Mouse (Mus musculus): ENCODE data around the gene Hist3h2ba. TPM values are rescaled to one million over a fixed set of nuclear protein-coding genes. Genes with fewer than 3 reads are reported as not detected.

The Hist3h2ba gene
- total and polyA plus RNA-seq, 3 experiments: 0.21 to 48.2 TPM; not detected in 1

GRCm38 (mm10) chr11:58984657-58985056 is 35.9 kb downstream of the Hist3h2ba start:
- no peak overlapping the region for H3K4me3 ChIP-seq (ENCODE audit: control insufficient read depth in 1 of 2, insufficient read depth in 1 of 2, low read depth in 2 of 2, low read length in 2 of 2)
- TF ChIP-seq ZKSCAN1 (IDR thresholded peaks at IDR 0.05; ENCODE audit: low read depth, low read length) (no peak), ZMIZ1 (IDR thresholded peaks at IDR 0.05; ENCODE audit: low read depth, low read length) (no peak), POLR2AphosphoS5 (IDR thresholded peaks at IDR 0.05; ENCODE audit: borderline replicate concordance, low read depth, low read length) (no peak), SIN3A (IDR thresholded peaks at IDR 0.05; ENCODE audit: low read length) (no peak), RAD21 (IDR thresholded peaks at IDR 0.05; ENCODE audit: low read depth, low read length) (no peak), TAL1 (IDR thresholded peaks at IDR 0.05; ENCODE audit: low read length) (no peak), USF1 (IDR thresholded peaks at IDR 0.05; ENCODE audit: low read depth, low read length) (no peak), CHD1 (IDR thresholded peaks at IDR 0.05; ENCODE audit: low read depth, low read length) (no peak), MYB (IDR thresholded peaks at IDR 0.05; ENCODE audit: low read depth, low read length) (no peak), USF2 (IDR thresholded peaks at IDR 0.05; ENCODE audit: borderline replicate concordance in 1 of 2, insufficient read depth in 1 of 2, low read depth in 1 of 2, low read length in 2 of 2) (no peak), MYC (IDR thresholded peaks at IDR 0.05; ENCODE audit: low read depth, low read length) (no peak)
- H3K27ac ChIP-seq (ENCODE audit: control insufficient read depth, low read depth, low read length): no peak overlapping the region
- peaks cover 4 to 6% of the 10 kb centered on the region in 2 experiments; a peak in 3 of 4 replicates for H3K4me1 ChIP-seq (ENCODE audit: control insufficient read depth in 1 of 2, insufficient read depth in 2 of 2, low read length in 2 of 2)
- peaks cover 16% of the 10 kb centered on the region for H3K79me2 ChIP-seq (ENCODE audit: control insufficient read depth, insufficient read depth, low read length, poor library complexity)
- no peak overlapping the region for H3K9ac ChIP-seq (ENCODE audit: control insufficient read depth, low read depth, low read length, poor library complexity, severe bottlenecking)
- no peak for DNase-seq (ENCODE audit: low read depth, low spot score)
- no peaks in the 10 kb centered on the region for H3K9me3 ChIP-seq (replicated peaks; ENCODE audit: insufficient read depth, low read length)
- H3K27me3 ChIP-seq (ENCODE audit: control insufficient read depth in 1 of 2, insufficient read depth in 2 of 2, low read length in 2 of 2): no peaks in the 10 kb centered on the region
- peaks cover 11 to 17% of the 10 kb centered on the region in 2 experiments for H3K36me3 ChIP-seq (ENCODE audit: control insufficient read depth in 1 of 2, insufficient read depth in 2 of 2, low read length in 2 of 2)

- Histone ChIP-seq H3K9ac (ENCODE audit: control insufficient read depth, low read depth, low read length, poor library complexity, severe bottlenecking) (no peak overlapping the region), H3K9me3 (replicated peaks; ENCODE audit: insufficient read depth, low read length) (no peaks in the 10 kb centered on the region), H3K27me3 (ENCODE audit: control insufficient read depth in 1 of 2, insufficient read depth in 2 of 2, low read length in 2 of 2) (no peaks in the 10 kb centered on the region), H3K79me2 (ENCODE audit: control insufficient read depth, insufficient read depth, low read length, poor library complexity) (peaks cover 8% of the 10 kb centered on the region), H3K4me3 (ENCODE audit: control insufficient read depth in 1 of 2, insufficient read depth in 1 of 2, low read depth in 2 of 2, low read length in 2 of 2) (no peak overlapping the region), H3K36me3 (ENCODE audit: control insufficient read depth in 1 of 2, insufficient read depth in 2 of 2, low read length in 2 of 2) (peaks cover 7 to 17% of the 10 kb centered on the region in 2 experiments), H3K27ac (ENCODE audit: control insufficient read depth, low read depth, low read length) (no peak overlapping the region), H3K4me1 (ENCODE audit: control insufficient read depth in 1 of 2, insufficient read depth in 2 of 2, low read length in 2 of 2) (peaks cover 0 to 4% of the 10 kb centered on the region in 2 experiments; a peak in 3 of 4 replicates)
- DNase-seq (ENCODE audit: low read depth, low spot score): no peak
- TF ChIP-seq GABPA (IDR thresholded peaks at IDR 0.05; ENCODE audit: low read depth, low read length) (no peak), POLR2A (IDR thresholded peaks at IDR 0.05; ENCODE audit: control insufficient read depth in 1 of 2, insufficient read depth in 1 of 2, low read depth in 1 of 2, low read length in 2 of 2, poor library complexity in 1 of 2) (no peak), MAZ (IDR thresholded peaks at IDR 0.05; ENCODE audit: low read depth, low read length) (no peak), MAX (IDR thresholded peaks at IDR 0.05; ENCODE audit: low read length) (no peak), MYB (IDR thresholded peaks at IDR 0.05; ENCODE audit: low read depth, low read length) (no peak), POLR2AphosphoS5 (IDR thresholded peaks at IDR 0.05; ENCODE audit: borderline replicate concordance, low read depth, low read length) (no peak), ETS1 (IDR thresholded peaks at IDR 0.05; ENCODE audit: low read depth, low read length) (no peak), ZMIZ1 (IDR thresholded peaks at IDR 0.05; ENCODE audit: low read depth, low read length) (no peak), NELFE (IDR thresholded peaks at IDR 0.05; ENCODE audit: low read depth, low read length) (no peak), EP300 (IDR thresholded peaks at IDR 0.05; ENCODE audit: low read depth in 1 of 2, low read length in 2 of 2) (no peak), ZNF384 (IDR thresholded peaks at IDR 0.05; ENCODE audit: low read depth, low read length) (no peak), CTCF (IDR thresholded peaks at IDR 0.05 in 2 of 3, conservative IDR thresholded peaks at IDR 0.05 in 1 of 3; ENCODE audit: control insufficient read depth in 1 of 3, insufficient read depth in 1 of 3, low read depth in 2 of 3, low read length in 3 of 3, poor library complexity in 1 of 3, severe bottlenecking in 1 of 3) (no peak), MXI1 (IDR thresholded peaks at IDR 0.05; ENCODE audit: low read depth, low read length) (no peak), CHD1 (IDR thresholded peaks at IDR 0.05; ENCODE audit: low read depth, low read length) (no peak), RCOR1 (IDR thresholded peaks at IDR 0.05; ENCODE audit: low read depth, low read length) (no peak), SMC3 (IDR thresholded peaks at IDR 0.05; ENCODE audit: low read depth, low read length) (no peak), ZKSCAN1 (IDR thresholded peaks at IDR 0.05; ENCODE audit: low read depth, low read length) (no peak), ZC3H11A (IDR thresholded peaks at IDR 0.05; ENCODE audit: low read depth, low read length) (no peak), NRF1 (IDR thresholded peaks at IDR 0.05; ENCODE audit: insufficient read depth, low read depth, low read length, poor library complexity, severe bottlenecking) (no peak), BHLHE40 (IDR thresholded peaks at IDR 0.05; ENCODE audit: borderline replicate concordance, low read depth, low read length) (no peak)
These were observed 36.7 kb downstream of the Hist3h2ba start for GRCm38 (mm10) chr11:58985299-58985917.

Data from MEL (cell line).